Mouse (Mus musculus): ENCODE data around the gene B3glct. TPM values are rescaled to one million over a fixed set of nuclear protein-coding genes. Genes with fewer than 3 reads are reported as not detected.

B3glct gene
- total RNA-seq (2023) = 1.8 and 2.7 TPM in 2 replicates

DNA sequence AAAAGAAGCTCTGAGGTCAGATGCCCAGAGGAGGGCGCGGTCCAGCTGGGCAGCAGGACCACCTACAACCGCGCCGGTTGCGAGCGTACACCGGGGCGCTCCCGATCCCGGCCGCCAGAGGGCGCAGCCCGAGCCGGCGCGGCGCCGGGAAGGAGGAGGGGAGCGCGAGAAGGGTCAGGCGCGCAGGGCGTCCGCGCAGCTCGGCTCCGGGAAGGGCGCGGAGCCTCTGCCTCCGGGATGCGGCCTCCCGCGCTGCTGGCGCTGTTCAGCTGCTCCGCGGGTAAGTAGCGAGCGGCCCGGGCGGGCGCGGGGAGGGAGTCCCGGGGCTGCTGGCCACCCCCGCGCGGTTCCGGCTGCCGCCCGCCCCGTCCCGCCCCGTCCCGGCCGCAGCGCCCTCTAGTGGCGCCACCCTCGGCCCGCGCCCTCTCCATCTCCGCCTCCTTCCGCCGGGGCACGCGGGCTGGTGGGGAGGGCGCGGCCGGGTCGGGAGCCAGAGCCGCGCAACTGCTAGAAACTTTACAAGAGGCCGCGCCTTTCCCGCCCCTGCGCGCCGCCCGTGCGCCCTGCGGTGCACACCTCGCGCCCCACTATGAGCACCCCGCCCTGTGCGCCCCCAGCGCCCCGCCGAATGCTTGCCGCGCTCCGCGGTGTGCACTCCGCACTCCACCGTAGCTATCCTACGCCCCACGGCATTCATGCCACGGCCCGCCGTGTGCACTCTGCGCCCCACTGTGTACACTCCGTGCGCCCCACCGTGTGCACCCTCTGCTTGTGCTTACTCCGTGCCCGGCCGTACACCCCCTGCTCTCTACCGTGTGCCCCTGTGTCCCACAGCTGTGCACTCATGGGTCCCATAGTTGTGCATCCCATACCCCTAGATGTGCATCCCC is at the start of gene B3glct:
TSS of gene B3glct (plus strand) at position 131 of the 890 bp plus-strand sequence.

DNA sequence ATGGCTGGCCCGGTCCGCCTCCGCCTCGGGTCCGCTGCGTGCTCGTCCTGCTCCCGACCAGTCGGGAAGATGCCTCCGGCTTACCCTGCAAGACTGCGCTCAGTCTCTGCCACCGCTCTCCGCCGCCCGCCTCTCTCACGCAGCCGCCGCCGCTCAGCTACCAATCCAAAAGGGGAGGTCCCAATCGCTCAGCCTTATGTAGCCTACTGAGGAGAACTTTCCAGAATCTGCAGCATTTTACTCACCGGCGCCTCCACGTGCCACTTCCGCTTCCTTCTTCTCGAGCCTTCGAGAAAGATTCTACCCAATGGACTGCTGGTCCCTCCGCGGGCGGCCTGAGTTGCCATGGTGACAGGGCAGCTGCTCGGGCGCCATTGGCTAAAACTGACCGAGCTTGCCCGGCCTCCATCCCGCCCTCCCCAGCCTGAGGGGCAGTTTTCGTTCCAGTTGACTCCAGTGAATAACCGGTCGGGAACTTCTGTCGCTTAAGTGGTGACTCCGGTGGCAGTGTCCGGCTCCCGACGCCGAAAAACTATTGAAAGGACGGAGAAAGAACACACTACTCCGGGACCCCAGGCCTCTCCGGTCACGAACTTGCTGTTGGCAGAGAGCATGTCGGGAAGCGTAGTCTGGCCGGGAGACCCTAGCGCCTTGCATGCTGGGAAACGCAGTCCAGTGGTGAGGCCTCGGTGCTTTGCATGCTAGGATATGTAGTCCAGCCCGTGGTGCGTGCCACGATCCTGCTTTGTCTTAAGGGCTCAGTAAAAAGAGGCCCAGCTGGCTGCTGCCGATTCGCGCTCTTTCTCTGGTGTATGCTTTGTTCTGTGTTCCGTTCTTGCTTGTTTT is 41.7 kb upstream of the B3glct start, which contains the start of gene Hsph1:
TSS of gene Hsph1 (minus strand) at position 302 of the 846 bp plus-strand sequence.

Other genes with a start within 250 kb of the B3glct start
- gene Tex26, start 238.6 kb upstream of the B3glct start, total RNA-seq (2023) = not detected in 2 replicates
- gene Wdr95, start 149.6 kb upstream of the B3glct start, total RNA-seq (2023) = not detected in 2 replicates
- 12.8 and 15.2 TPM in 2 replicates for gene Hsph1, start 41.9 kb upstream of the B3glct start, total RNA-seq (2023)

Measured in neutrophil, adult 65 days (primary cell).